Mouse (Mus musculus) embryonic fibroblast, embryonic 13.5 days (primary cell): ENCODE measurements around the gene Rfx5.

Experiments used
- CTCF ChIP-seq: IDR thresholded peaks from 2 replicates; pipeline ENCODE4 v1.5.1; 2011; ENCODE audit warnings: mild to moderate bottlenecking, control low read depth, low read length, moderate library complexity, borderline replicate concordance; ENCODE audit not compliant: insufficient read depth
- POLR2A ChIP-seq: IDR thresholded peaks from 2 replicates; pipeline ENCODE4 v1.6.1; 2011; ENCODE audit warnings: low read depth, mild to moderate bottlenecking, control low read depth, low read length, moderate library complexity

GRCm38 (mm10) chr3:94949645-94950044 is 4.2 kb upstream of the Rfx5 start:
- TF ChIP-seq CTCF (no peak), POLR2A (no peak)
